Mouse (Mus musculus) erythroblast, embryonic 14.5 days (primary cell): ENCODE results near the gene Prkaa2.

ENCODE experiments used
- GATA1 ChIP-seq: IDR thresholded peaks from 2 replicates; pipeline ENCODE4 v1.6.1; 2012; ENCODE audit warnings: low read length, inconsistent platforms, mixed read lengths
- TAL1 ChIP-seq: IDR thresholded peaks from 3 replicates; pipeline ENCODE4 v1.6.1; 2012; ENCODE audit warnings: low read length, inconsistent platforms, mixed read lengths

DNA sequence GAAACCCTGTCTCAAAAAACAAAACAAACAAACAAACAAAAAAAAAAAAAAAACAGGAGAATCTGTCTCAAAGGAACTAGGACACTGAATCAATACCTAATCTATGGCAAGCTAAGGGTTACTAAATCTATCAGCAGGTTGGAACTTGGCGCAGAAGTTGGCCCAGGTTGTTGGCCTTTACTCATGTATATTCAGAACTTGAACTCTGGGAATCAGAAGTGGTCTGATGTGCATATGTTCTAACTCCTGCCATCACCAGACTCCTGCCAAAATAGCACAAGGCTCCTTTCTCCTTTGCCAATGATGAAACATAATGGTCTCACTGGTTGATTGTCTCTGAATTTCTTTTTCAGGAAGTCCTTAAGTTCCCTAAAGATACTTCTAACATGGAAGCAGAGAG is 15.7 kb downstream of the Prkaa2 start:
- no peak for TF ChIP-seq GATA1
- TF ChIP-seq TAL1 = no peak
